Mouse (Mus musculus) intestine, postnatal 0 days (tissue): ENCODE measurements around the gene Zfp14. TPM values are rescaled to one million over a fixed set of nuclear protein-coding genes. Genes with fewer than 3 reads are reported as not detected.

Experiments
- ATAC-seq: fragments of 200-750 bp; cut with Nextera tagmentation; 2 replicates; pipeline ENCODE4 v1.8.0; 2017; ENCODE audit warnings: mild to moderate bottlenecking, moderate TSS enrichment, moderate library complexity
- H3K27ac ChIP-seq: fragments of 300-500 bp; sonication (generic); 2 replicates; pipeline ENCODE4 v1.5.1; 2014; ENCODE audit warnings: mild to moderate bottlenecking, low read depth, low read length, moderate library complexity
- H3K27me3 ChIP-seq: fragments of 300-500 bp; sonication (generic); replicated peaks from 2 replicates; pipeline ENCODE4 v1.6.1; 2014; ENCODE audit warnings: low read length, mixed read lengths; ENCODE audit not compliant: control insufficient read depth, insufficient read depth
- H3K36me3 ChIP-seq: fragments of 300-500 bp; sonication (generic); 2 replicates; pipeline ENCODE4 v1.6.1; 2014; ENCODE audit warnings: mild to moderate bottlenecking, moderate library complexity; ENCODE audit not compliant: control insufficient read depth, insufficient read depth
- H3K4me1 ChIP-seq: fragments of 300-500 bp; sonication (generic); replicated peaks from 2 replicates; pipeline ENCODE4 v1.6.1; 2014; ENCODE audit warnings: antibody characterized with exemption, low read length, mixed read lengths; ENCODE audit not compliant: control insufficient read depth, insufficient read depth
- H3K4me2 ChIP-seq: fragments of 300-500 bp; sonication (generic); replicated peaks from 2 replicates; pipeline ENCODE4 v1.6.1; 2014; ENCODE audit warnings: low read depth, mild to moderate bottlenecking, moderate library complexity
- H3K4me3 ChIP-seq: fragments of 300-500 bp; sonication (generic); 2 replicates; pipeline ENCODE4 v1.5.1; 2014; ENCODE audit warnings: low read depth, low read length
- H3K9ac ChIP-seq: fragments of 300-500 bp; sonication (generic); 2 replicates; pipeline ENCODE4 v1.6.1; 2014; ENCODE audit warnings: mild to moderate bottlenecking, low read depth, low read length
- H3K9me3 ChIP-seq: fragments of 300-500 bp; sonication (generic); 2 replicates; pipeline ENCODE4 v1.6.1; 2016; ENCODE audit warnings: mixed run types; ENCODE audit not compliant: control insufficient read depth
- CTCF ChIP-seq: sonication (generic); IDR thresholded peaks from 2 replicates; pipeline ENCODE4 v1.5.1; 2016; ENCODE audit warnings: low read depth, mild to moderate bottlenecking, control low read depth, antibody characterized with exemption, moderate library complexity
- WGBS: fragments of 180-500 bp; shearing (Covaris S2); extraction: QIAGEN DNeasy Blood & Tissue Kit; methylation state at CpG from one replicate; pipeline ENCODE4 v1.1.7; 2014; 5-methylcytosine and 5-hydroxymethylcytosine counted together
- polyA plus RNA-seq: library from polyadenylated mRNA; unstranded; fragments of >200 nt; fragmentation: Nextera tagmentation; extraction: Ambion mirVana; gene quantifications from 2 replicates; pipeline ENCODE4 v1.2.1, GENCODE M21; 2015

Gene Zfp14
- polyA plus RNA-seq, 1 experiment from 2014 or later, result 0.93 TPM

- Histone ChIP-seq H3K9ac (peak within 1 kb of the TSS; percentile 46), H3K4me1 (no peaks in the 10 kb centered on the region), H3K27ac (no peak within 1 kb of the TSS), H3K9me3 (no peaks in the 10 kb centered on the region), H3K36me3 (peaks cover 8% of the 10 kb centered on the region; the same call in 1 of the 2 replicates), H3K4me3 (peak within 1 kb of the TSS; percentile 71), H3K27me3 (no peaks in the 10 kb centered on the region), H3K4me2 (peak within 1 kb of the TSS; percentile 99)
- WGBS, result under 1% methylated on average over 50 of the region's 50 CpGs
- peak; percentile 81 for ATAC-seq
- no peak for TF ChIP-seq CTCF
Observed at GRCm38 (mm10) chr7:30072146-30073028, 21.2 kb upstream of the Zfp14 start, which contains the start of gene Zfp82. Gene Zfp82 (minus strand): TSS chr7:30072900.

GRCm38 (mm10) chr7:30064622-30065021, 13.4 kb upstream of the Zfp14 start:
- no peak for ATAC-seq
- no peaks in the 10 kb centered on the region for H3K27me3 ChIP-seq
- H3K9ac ChIP-seq, result no peak overlapping the region
- no peak overlapping the region for H3K4me3 ChIP-seq
- WGBS, result 82% methylated on average over 5 of the region's 5 CpGs
- H3K27ac ChIP-seq, result no peak overlapping the region
- peaks cover 18% of the 10 kb centered on the region; the same call in 1 of the 2 replicates for H3K36me3 ChIP-seq
- no peak overlapping the region for H3K4me2 ChIP-seq
- no peaks in the 10 kb centered on the region for H3K9me3 ChIP-seq
- no peaks in the 10 kb centered on the region for H3K4me1 ChIP-seq
- TF ChIP-seq CTCF, result peak; percentile 42; the same call in 1 of the 2 replicates

GRCm38 (mm10) chr7:30062478-30062877, 11.3 kb upstream of the Zfp14 start:
- TF ChIP-seq CTCF, result peak; percentile 59

GRCm38 (mm10) chr7:30060341-30060740, 9.2 kb upstream of the Zfp14 start:
- no peaks in the 10 kb centered on the region for H3K27me3 ChIP-seq
- no peak for TF ChIP-seq CTCF
- WGBS, result 86% methylated on average over 6 of the region's 6 CpGs

More at GRCm38 (mm10) chr7:30062478-30062877, 11.3 kb upstream of the Zfp14 start:
- WGBS, result 83% methylated on average over 5 of the region's 5 CpGs
- H3K4me1 ChIP-seq, result no peaks in the 10 kb centered on the region
- H3K4me2 ChIP-seq, result no peak overlapping the region
- ATAC-seq, result no peak
- H3K27ac ChIP-seq, result no peak overlapping the region
- H3K36me3 ChIP-seq, result peaks cover 12% of the 10 kb centered on the region; the same call in 1 of the 2 replicates
- no peak overlapping the region for H3K4me3 ChIP-seq
- no peaks in the 10 kb centered on the region for H3K27me3 ChIP-seq
- H3K9ac ChIP-seq, result no peak overlapping the region
- no peaks in the 10 kb centered on the region for H3K9me3 ChIP-seq

GRCm38 (mm10) chr7:30053591-30053990, 2.4 kb upstream of the Zfp14 start:
- Histone ChIP-seq H3K4me1 (0 out of 2 replicates have a peak, but pooled peaks cover 4% of the 10 kb centered on the region), H3K9ac (no peak overlapping the region), H3K4me2 (no peak overlapping the region), H3K4me3 (no peak overlapping the region), H3K9me3 (no peaks in the 10 kb centered on the region), H3K27me3 (no peaks in the 10 kb centered on the region), H3K36me3 (peaks cover 12% of the 10 kb centered on the region), H3K27ac (no peak overlapping the region)
- WGBS, result 10% methylated on average over 3 of the region's 3 CpGs
- no peak for TF ChIP-seq CTCF
- no peak for ATAC-seq

More at GRCm38 (mm10) chr7:30060341-30060740, 9.2 kb upstream of the Zfp14 start:
- Histone ChIP-seq H3K27ac (no peak overlapping the region), H3K9ac (no peak overlapping the region), H3K9me3 (no peaks in the 10 kb centered on the region), H3K4me1 (no peaks in the 10 kb centered on the region), H3K4me2 (no peak overlapping the region), H3K36me3 (peaks cover 24% of the 10 kb centered on the region), H3K4me3 (no peak overlapping the region)
- ATAC-seq, result no peak

GRCm38 (mm10) chr7:30048126-30048525, 3.1 kb downstream of the Zfp14 start:
- WGBS, result 95% methylated on average over 4 of the region's 4 CpGs
- Histone ChIP-seq H3K27ac (no peak overlapping the region), H3K27me3 (no peaks in the 10 kb centered on the region), H3K36me3 (no peaks in the 10 kb centered on the region), H3K9ac (no peak overlapping the region), H3K4me3 (no peak overlapping the region), H3K9me3 (no peaks in the 10 kb centered on the region), H3K4me2 (no peak overlapping the region), H3K4me1 (0 out of 2 replicates have a peak, but pooled peaks cover 4% of the 10 kb centered on the region)
- ATAC-seq, result no peak
- TF ChIP-seq CTCF, result no peak
